Mouse (Mus musculus) cortical plate, adult 2 months (tissue): Measurements from ENCODE around the gene Hist1h1b.
"Not testable (repeated sequence)": the region's sequence is repeated elsewhere in the genome, so short reads cannot be mapped to it uniquely, and the experiment has no call there.

Source experiments
- CTCF ChIP-seq: fragments of 200-500 bp; IDR thresholded peaks from 2 replicates; pipeline ENCODE4 v1.5.1; 2011; ENCODE audit warnings: mild to moderate bottlenecking, control low read depth, low read length; ENCODE audit not compliant: insufficient read depth; ENCODE audit errors: extremely low read depth
- POLR2A ChIP-seq: fragments of 200-500 bp; IDR thresholded peaks from 2 replicates; pipeline ENCODE4 v1.6.1; 2011; ENCODE audit warnings: mild to moderate bottlenecking, low read length, control low read depth; ENCODE audit not compliant: insufficient read depth; ENCODE audit errors: extremely low read depth

- TF ChIP-seq CTCF, POLR2A: not testable (repeated sequence)
Observed at GRCm38 (mm10) chr13:21754294-21755001, 26.0 kb downstream of the Hist1h1b start.
